Mouse (Mus musculus) embryonic fibroblast, embryonic 13.5 days (primary cell): ENCODE data around the gene Cdkn2d. TPM values are rescaled to one million over a fixed set of nuclear protein-coding genes. Genes with fewer than 3 reads are reported as not detected.
A peak's percentile ranks its signal among the peaks of the same experiment; 100 is the strongest.
"Not testable (repeated sequence)": the region's sequence is repeated elsewhere in the genome, so short reads cannot be mapped to it uniquely, and the experiment has no call there.

Experiments
- H3K27ac ChIP-seq: 2 replicates; pipeline ENCODE4 v1.5.1; 2012; ENCODE audit warnings: low read length, control low read depth, inconsistent platforms; ENCODE audit not compliant: insufficient read depth
- H3K4me1 ChIP-seq: 2 replicates; pipeline ENCODE4 v1.6.1; 2011; ENCODE audit warnings: low read length; ENCODE audit not compliant: control insufficient read depth, insufficient read depth
- H3K4me3 ChIP-seq: 2 replicates; pipeline ENCODE4 v1.5.1; 2011; ENCODE audit warnings: mild to moderate bottlenecking, control low read depth, low read length; ENCODE audit not compliant: insufficient read depth
- CTCF ChIP-seq: IDR thresholded peaks from 2 replicates; pipeline ENCODE4 v1.5.1; 2011; ENCODE audit warnings: mild to moderate bottlenecking, control low read depth, low read length, moderate library complexity, borderline replicate concordance; ENCODE audit not compliant: insufficient read depth
- POLR2A ChIP-seq: IDR thresholded peaks from 2 replicates; pipeline ENCODE4 v1.6.1; 2011; ENCODE audit warnings: low read depth, mild to moderate bottlenecking, control low read depth, low read length, moderate library complexity
- polyA plus RNA-seq: library from polyadenylated mRNA; stranded (reverse); fragments of >200 nt; gene quantifications from 2 replicates; pipeline ENCODE4 v1.2.4, GENCODE M21; 2011; ENCODE audit warnings: low read depth; ENCODE audit not compliant: missing spikeins, insufficient read length

Gene Cdkn2d
- polyA plus RNA-seq, 1 experiment = 16.5 TPM

DNA sequence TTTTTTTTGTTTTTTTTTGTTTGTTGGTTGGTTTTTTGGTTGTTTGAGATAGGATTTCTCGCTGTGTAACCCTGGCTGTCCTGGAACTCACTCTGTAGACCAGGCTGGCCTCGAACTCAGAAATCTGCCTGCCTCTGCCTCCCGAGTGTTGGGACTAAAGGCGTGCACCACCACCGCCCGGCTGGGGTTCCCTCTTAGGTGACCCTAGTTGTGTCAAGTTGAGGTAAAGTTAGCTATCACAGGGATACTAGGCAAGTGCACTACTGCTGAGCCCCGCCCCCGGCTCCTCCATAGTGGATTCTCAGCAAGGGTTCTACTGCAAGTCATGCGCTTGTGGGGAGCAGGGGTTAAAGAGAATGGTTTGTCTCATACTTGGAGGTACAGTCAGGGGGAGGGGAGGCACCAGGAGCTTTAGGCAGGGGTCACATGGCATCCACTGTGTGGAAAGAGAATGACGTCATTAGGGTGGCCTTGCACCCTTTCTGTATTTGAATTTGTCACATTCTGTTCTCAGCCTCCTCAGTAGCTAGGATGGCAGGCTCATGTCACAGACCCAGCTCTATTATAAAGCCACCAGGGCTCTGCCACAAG, 38.6 kb upstream of the Cdkn2d start:
- H3K4me3 ChIP-seq = no peak overlapping the region
- H3K4me1 ChIP-seq = peaks cover 19% of the 10 kb centered on the region
- TF ChIP-seq POLR2A (no peak), CTCF (no peak)
- H3K27ac ChIP-seq = peak overlapping the region; percentile 39; the same call in 1 of the 2 replicates

GRCm38 (mm10) chr9:21329041-21329440, 37.8 kb upstream of the Cdkn2d start:
- peaks cover 19% of the 10 kb centered on the region for H3K4me1 ChIP-seq
- H3K4me3 ChIP-seq = no peak overlapping the region
- TF ChIP-seq CTCF (no peak), POLR2A (no peak)
- peak overlapping the region; percentile 13; the same call in 1 of the 2 replicates for H3K27ac ChIP-seq

DNA sequence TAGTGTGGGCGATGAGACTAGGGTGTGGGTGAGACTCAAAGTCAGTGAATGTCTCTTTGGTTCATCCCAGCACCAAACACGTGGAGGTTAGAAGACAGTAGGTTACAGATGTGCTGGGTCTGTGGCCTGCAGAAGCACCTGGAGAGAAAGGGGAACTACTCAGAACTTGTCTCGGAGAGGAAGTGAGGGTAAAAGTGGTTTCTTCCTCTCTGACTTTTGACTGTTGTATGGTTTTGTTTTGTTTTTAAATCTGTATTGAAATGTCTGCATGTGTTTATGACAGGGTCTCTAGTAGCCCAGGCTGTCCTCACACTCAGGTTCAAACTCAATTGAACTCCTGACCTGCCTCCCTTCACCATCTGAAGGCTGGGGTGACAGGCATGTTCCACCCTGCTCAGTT, 36.8 kb upstream of the Cdkn2d start:
- H3K4me1 ChIP-seq = peaks cover 15% of the 10 kb centered on the region
- no peak overlapping the region for H3K27ac ChIP-seq
- no peak overlapping the region for H3K4me3 ChIP-seq
- TF ChIP-seq CTCF (no peak), POLR2A (no peak)

DNA sequence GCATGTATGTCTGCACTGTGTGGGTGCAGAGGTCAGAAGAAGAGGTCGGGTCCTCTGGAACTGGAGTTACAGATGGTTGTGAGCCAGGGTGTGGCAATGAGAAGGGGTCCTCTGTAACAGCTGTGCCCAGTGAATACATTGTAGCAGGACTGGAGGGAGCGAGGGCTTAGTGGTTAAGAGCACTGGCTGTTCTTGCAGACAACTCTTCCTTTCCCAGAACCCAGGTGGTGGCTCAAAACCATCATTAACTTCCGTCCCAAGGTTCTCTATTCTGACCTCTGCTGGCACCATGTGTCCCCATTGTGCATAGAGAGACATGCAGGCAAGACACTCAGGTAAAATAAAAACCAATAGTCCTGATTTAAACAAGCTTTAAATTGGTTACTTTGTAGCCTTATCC, 36.4 kb upstream of the Cdkn2d start:
- no peak overlapping the region for H3K27ac ChIP-seq
- H3K4me1 ChIP-seq = peaks cover 11% of the 10 kb centered on the region
- TF ChIP-seq CTCF = no peak
- no peak for TF ChIP-seq POLR2A

GRCm38 (mm10) chr9:21324269-21324668, 33.1 kb upstream of the Cdkn2d start:
- no peak for TF ChIP-seq POLR2A
- TF ChIP-seq CTCF = no peak
- Histone ChIP-seq H3K27ac (no peak overlapping the region), H3K4me1 (no peaks in the 10 kb centered on the region), H3K4me3 (no peak overlapping the region)

More for the DNA sequence above, 36.4 kb upstream of the Cdkn2d start:
- H3K4me3 ChIP-seq = no peak overlapping the region

GRCm38 (mm10) chr9:21322917-21323297, 31.7 kb upstream of the Cdkn2d start:
- not testable (repeated sequence) for H3K27ac ChIP-seq, H3K4me3 ChIP-seq, H3K4me1 ChIP-seq

- peak overlapping the region; percentile 88 for H3K4me3 ChIP-seq
Measured at GRCm38 (mm10) chr9:21322211-21322916, 31.2 kb upstream of the Cdkn2d start.

DNA sequence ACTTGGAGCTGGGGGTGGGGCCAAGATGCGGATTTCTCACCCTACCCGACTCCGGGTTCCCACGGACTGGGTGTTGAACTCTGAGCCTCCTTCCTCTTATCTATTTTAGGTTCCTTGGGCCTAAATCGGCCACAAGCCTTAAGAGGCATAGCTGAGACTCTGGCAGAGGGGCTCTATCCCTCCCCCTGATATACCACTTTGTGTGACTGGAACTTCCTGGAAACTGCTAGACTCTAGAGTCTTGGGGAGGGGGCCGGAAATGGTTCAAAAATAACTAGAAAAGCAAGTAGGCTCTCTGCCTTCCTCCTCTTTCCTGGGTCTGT, 30.3 kb upstream of the Cdkn2d start:
- H3K4me1 ChIP-seq = no peaks in the 10 kb centered on the region
- TF ChIP-seq POLR2A = no peak
- TF ChIP-seq CTCF = no peak
- peak overlapping the region; percentile 88 for H3K4me3 ChIP-seq
- H3K27ac ChIP-seq = 0 out of 2 replicates have a peak overlapping the region, but pooled peaks have one; percentile 4

More at GRCm38 (mm10) chr9:21322211-21322916, 31.2 kb upstream of the Cdkn2d start:
- H3K4me1 ChIP-seq = no peaks in the 10 kb centered on the region
- H3K27ac ChIP-seq = no peak overlapping the region
- TF ChIP-seq CTCF (no peak), POLR2A (no peak)

GRCm38 (mm10) chr9:21320619-21321512, 29.7 kb upstream of the Cdkn2d start, which contains the start of gene Slc44a2:
TSS of gene Slc44a2 (plus strand) at chr9:21320698.
- TF ChIP-seq POLR2A = peak; percentile 84
- TF ChIP-seq CTCF = no peak
- H3K27ac ChIP-seq = 0 out of 2 replicates have a peak within 1 kb of the TSS, but pooled peaks have one; percentile 4
- no peaks in the 10 kb centered on the region for H3K4me1 ChIP-seq
- peak within 1 kb of the TSS; percentile 88 for H3K4me3 ChIP-seq

- Histone ChIP-seq H3K4me3 (no peak overlapping the region), H3K4me1 (no peaks in the 10 kb centered on the region), H3K27ac (no peak overlapping the region)
- TF ChIP-seq CTCF (no peak), POLR2A (no peak)
Measured at GRCm38 (mm10) chr9:21320280-21320618, 29.0 kb upstream of the Cdkn2d start.
